Mouse (Mus musculus): Measurements from ENCODE around the gene Hnrnpc. TPM values are rescaled to one million over a fixed set of nuclear protein-coding genes. Genes with fewer than 3 reads are reported as not detected.
"Not testable (repeated sequence)": the region's sequence is repeated elsewhere in the genome, so short reads cannot be mapped to it uniquely, and the experiment has no call there.

Gene Hnrnpc
- total and polyA plus RNA-seq, 2 experiments from 2014 or later, result 96.3 to 323 TPM

- H3K4me2 ChIP-seq (ENCODE audit: low read depth), result no peak overlapping the region
- no peak for DNase-seq
- H3K27ac ChIP-seq (ENCODE audit: low read depth, low read length), result no peak overlapping the region
- no peaks in the 10 kb centered on the region for H3K27me3 ChIP-seq (ENCODE audit: insufficient read depth, low read length)
- peaks cover 18% of the 10 kb centered on the region for H3K36me3 ChIP-seq (ENCODE audit: insufficient read depth)
- no peak overlapping the region for H3K4me3 ChIP-seq (ENCODE audit: low read depth, low read length)
- no peak overlapping the region for H3K9ac ChIP-seq
- no peaks in the 10 kb centered on the region for H3K9me3 ChIP-seq (ENCODE audit: low read length)
- ATAC-seq, result no peak
- no peaks in the 10 kb centered on the region; the same call in 1 of the 2 replicates for H3K4me1 ChIP-seq (ENCODE audit: insufficient read depth)
- WGBS, result 88% methylated on average over 1 of the region's 1 CpGs
- TF ChIP-seq CTCF (IDR thresholded peaks at IDR 0.05; ENCODE audit: low read depth), result no peak
Measured at GRCm38 (mm10) chr14:52094533-52094932, 9.3 kb downstream of the Hnrnpc start.

GRCm38 (mm10) chr14:52083083-52083482 lies 20.7 kb downstream of the Hnrnpc start:
- DNase-seq, result no peak
- peaks cover 36% of the 10 kb centered on the region for H3K36me3 ChIP-seq (ENCODE audit: insufficient read depth)
- no peak for ATAC-seq

GRCm38 (mm10) chr14:52071599-52072137 lies 32.2 kb downstream of the Hnrnpc start:
- no peaks in the 10 kb centered on the region for H3K4me1 ChIP-seq (ENCODE audit: insufficient read depth)

More at GRCm38 (mm10) chr14:52083083-52083482, 20.7 kb downstream of the Hnrnpc start:
- no peak for TF ChIP-seq CTCF (IDR thresholded peaks at IDR 0.05; ENCODE audit: low read depth)
- H3K4me2 ChIP-seq (ENCODE audit: low read depth), result no peak overlapping the region
- H3K27me3 ChIP-seq (ENCODE audit: insufficient read depth, low read length), result no peaks in the 10 kb centered on the region
- no peaks in the 10 kb centered on the region for H3K4me1 ChIP-seq (ENCODE audit: insufficient read depth)
- no peak overlapping the region for H3K9ac ChIP-seq
- H3K9me3 ChIP-seq (ENCODE audit: low read length), result no peaks in the 10 kb centered on the region
- no peak overlapping the region for H3K27ac ChIP-seq (ENCODE audit: low read depth, low read length)
- no peak overlapping the region for H3K4me3 ChIP-seq (ENCODE audit: low read depth, low read length)

GRCm38 (mm10) chr14:52066135-52066534 lies 37.7 kb downstream of the Hnrnpc start:
- Histone ChIP-seq H3K36me3 (ENCODE audit: insufficient read depth) (peaks cover 5% of the 10 kb centered on the region; the same call in 1 of the 2 replicates), H3K4me3 (ENCODE audit: low read depth, low read length) (no peak overlapping the region), H3K4me1 (ENCODE audit: insufficient read depth) (no peaks in the 10 kb centered on the region), H3K9ac (no peak overlapping the region), H3K27me3 (ENCODE audit: insufficient read depth, low read length) (no peaks in the 10 kb centered on the region), H3K9me3 (ENCODE audit: low read length) (no peaks in the 10 kb centered on the region), H3K27ac (ENCODE audit: low read depth, low read length) (no peak overlapping the region), H3K4me2 (ENCODE audit: low read depth) (no peak overlapping the region)
- 57% methylated on average over 4 of the region's 4 CpGs for WGBS
- DNase-seq (no peak), ATAC-seq (no peak)
- TF ChIP-seq CTCF (IDR thresholded peaks at IDR 0.05; ENCODE audit: low read depth), result no peak

More at GRCm38 (mm10) chr14:52071599-52072137, 32.2 kb downstream of the Hnrnpc start:
- WGBS, result 95% methylated on average over 15 of the region's 15 CpGs
- no peaks in the 10 kb centered on the region for H3K27me3 ChIP-seq (ENCODE audit: insufficient read depth, low read length)
- no peak overlapping the region for H3K4me3 ChIP-seq (ENCODE audit: low read depth, low read length)
- TF ChIP-seq CTCF (IDR thresholded peaks at IDR 0.05; ENCODE audit: low read depth), result no peak
- H3K27ac ChIP-seq (ENCODE audit: low read depth, low read length), result no peak overlapping the region
- no peak overlapping the region for H3K4me2 ChIP-seq (ENCODE audit: low read depth)
- H3K9ac ChIP-seq, result no peak overlapping the region
- peaks cover 46% of the 10 kb centered on the region for H3K36me3 ChIP-seq (ENCODE audit: insufficient read depth)
- no peaks in the 10 kb centered on the region for H3K9me3 ChIP-seq (ENCODE audit: low read length)
- DNase-seq (no peak), ATAC-seq (peak; percentile 20; the same call in 1 of the 2 replicates)

GRCm38 (mm10) chr14:52061798-52062197 lies 42.0 kb downstream of the Hnrnpc start:
- H3K27me3 ChIP-seq (ENCODE audit: insufficient read depth, low read length), result no peaks in the 10 kb centered on the region
- no peaks in the 10 kb centered on the region for H3K36me3 ChIP-seq (ENCODE audit: insufficient read depth)
- no peak for DNase-seq
- no peak overlapping the region for H3K4me3 ChIP-seq (ENCODE audit: low read depth, low read length)
- H3K4me1 ChIP-seq (ENCODE audit: insufficient read depth), result no peaks in the 10 kb centered on the region
- H3K4me2 ChIP-seq (ENCODE audit: low read depth), result no peak overlapping the region
- 89% methylated on average over 8 of the region's 8 CpGs for WGBS
- no peak overlapping the region for H3K9ac ChIP-seq
- ATAC-seq, result no peak
- TF ChIP-seq CTCF (IDR thresholded peaks at IDR 0.05; ENCODE audit: low read depth), result no peak
- no peaks in the 10 kb centered on the region for H3K9me3 ChIP-seq (ENCODE audit: low read length)
- H3K27ac ChIP-seq (ENCODE audit: low read depth, low read length), result no peak overlapping the region

- 72% methylated on average over 1 of the region's 1 CpGs for WGBS
- TF ChIP-seq CTCF (IDR thresholded peaks at IDR 0.05; ENCODE audit: low read depth), result no peak
- no peak overlapping the region for H3K4me2 ChIP-seq (ENCODE audit: low read depth)
- H3K27ac ChIP-seq (ENCODE audit: low read depth, low read length), result no peak overlapping the region
- no peak overlapping the region for H3K9ac ChIP-seq
- H3K4me1 ChIP-seq (ENCODE audit: insufficient read depth), result no peaks in the 10 kb centered on the region
- no peak for ATAC-seq
- H3K9me3 ChIP-seq (ENCODE audit: low read length), result no peaks in the 10 kb centered on the region
- no peak for DNase-seq
- H3K27me3 ChIP-seq (ENCODE audit: insufficient read depth, low read length), result no peaks in the 10 kb centered on the region
- no peak overlapping the region for H3K4me3 ChIP-seq (ENCODE audit: low read depth, low read length)
- no peaks in the 10 kb centered on the region for H3K36me3 ChIP-seq (ENCODE audit: insufficient read depth)
Measured at GRCm38 (mm10) chr14:52060800-52061199, 43.0 kb downstream of the Hnrnpc start.

- Histone ChIP-seq H3K9me3 (ENCODE audit: low read length) (no peaks in the 10 kb centered on the region), H3K9ac (no peak overlapping the region), H3K27ac (ENCODE audit: low read depth, low read length) (no peak overlapping the region), H3K4me2 (ENCODE audit: low read depth) (no peak overlapping the region), H3K4me3 (ENCODE audit: low read depth, low read length) (no peak overlapping the region), H3K27me3 (ENCODE audit: insufficient read depth, low read length) (no peaks in the 10 kb centered on the region), H3K36me3 (ENCODE audit: insufficient read depth) (no peaks in the 10 kb centered on the region), H3K4me1 (ENCODE audit: insufficient read depth) (no peaks in the 10 kb centered on the region)
- WGBS, result 72% methylated on average over 4 of the region's 4 CpGs
- no peak for ATAC-seq
- DNase-seq, result no peak
- no peak for TF ChIP-seq CTCF (IDR thresholded peaks at IDR 0.05; ENCODE audit: low read depth)
Measured at GRCm38 (mm10) chr14:52059982-52060381, 43.8 kb downstream of the Hnrnpc start.

GRCm38 (mm10) chr14:52052720-52053119 lies 51.1 kb downstream of the Hnrnpc start:
- WGBS, result 89% methylated on average over 3 of the region's 3 CpGs
- not testable (repeated sequence) for H3K36me3 ChIP-seq (ENCODE audit: insufficient read depth); H3K4me1 ChIP-seq (ENCODE audit: insufficient read depth); H3K9ac ChIP-seq; H3K4me2 ChIP-seq (ENCODE audit: low read depth); H3K27ac ChIP-seq (ENCODE audit: low read depth, low read length); H3K4me3 ChIP-seq (ENCODE audit: low read depth, low read length); ATAC-seq; DNase-seq; H3K9me3 ChIP-seq (ENCODE audit: low read length); H3K27me3 ChIP-seq (ENCODE audit: insufficient read depth, low read length)
